Mouse (Mus musculus) embryonic facial prominence, embryonic 13.5 days (tissue): Measurements from ENCODE around the gene Rpap1. TPM values are rescaled to one million over a fixed set of nuclear protein-coding genes. Genes with fewer than 3 reads are reported as not detected.

Experiments used
- ATAC-seq: fragments of 200-750 bp; cut with Nextera tagmentation; 2 replicates; pipeline ENCODE4 v1.8.0; 2017; ENCODE audit warnings: low read depth; ENCODE audit not compliant: insufficient number of reproducible peaks, insufficient read depth, low FRiP score, low TSS enrichment
- H3K27ac ChIP-seq: fragments of 300-500 bp; sonication (generic); 2 replicates; pipeline ENCODE4 v1.5.1; 2015; ENCODE audit warnings: moderate library complexity, mild to moderate bottlenecking, inconsistent platforms
- H3K27me3 ChIP-seq: fragments of 300-500 bp; sonication (generic); 2 replicates; pipeline ENCODE4 v1.6.1; 2015; ENCODE audit warnings: mild to moderate bottlenecking, inconsistent platforms
- H3K36me3 ChIP-seq: fragments of 300-500 bp; sonication (generic); 2 replicates; pipeline ENCODE4 v1.6.1; 2015; ENCODE audit warnings: mild to moderate bottlenecking, inconsistent platforms
- H3K4me1 ChIP-seq: fragments of 300-500 bp; sonication (generic); 2 replicates; pipeline ENCODE4 v1.6.1; 2015; ENCODE audit warnings: inconsistent platforms
- H3K4me2 ChIP-seq: fragments of 300-500 bp; sonication (generic); 2 replicates; pipeline ENCODE4 v1.6.1; 2015; ENCODE audit warnings: moderate library complexity, mild to moderate bottlenecking, inconsistent platforms
- H3K4me3 ChIP-seq: fragments of 300-500 bp; sonication (generic); 2 replicates; pipeline ENCODE4 v1.5.1; 2015; ENCODE audit warnings: mild to moderate bottlenecking, inconsistent platforms
- H3K9ac ChIP-seq: fragments of 300-500 bp; sonication (generic); 2 replicates; pipeline ENCODE4 v1.6.1; 2015; ENCODE audit warnings: mild to moderate bottlenecking, inconsistent platforms
- H3K9me3 ChIP-seq: fragments of 300-500 bp; sonication (generic); 2 replicates; pipeline ENCODE4 v1.6.1; 2016; ENCODE audit warnings: inconsistent platforms
- WGBS: fragments of 180-500 bp; shearing (Covaris S2); methylation state at CpG from one replicate; pipeline ENCODE4 v1.1.7; 2015; ENCODE audit warnings: mixed read lengths; 5-methylcytosine and 5-hydroxymethylcytosine counted together
- polyA plus RNA-seq: library from polyadenylated mRNA; unstranded; fragments of >200 nt; fragmentation: Nextera tagmentation; extraction: Ambion mirVana; gene quantifications from 2 replicates; pipeline ENCODE4 v1.2.1, GENCODE M21; 2015

Gene Rpap1
- polyA plus RNA-seq, 1 experiment from 2014 or later, result 31.5 TPM

DNA sequence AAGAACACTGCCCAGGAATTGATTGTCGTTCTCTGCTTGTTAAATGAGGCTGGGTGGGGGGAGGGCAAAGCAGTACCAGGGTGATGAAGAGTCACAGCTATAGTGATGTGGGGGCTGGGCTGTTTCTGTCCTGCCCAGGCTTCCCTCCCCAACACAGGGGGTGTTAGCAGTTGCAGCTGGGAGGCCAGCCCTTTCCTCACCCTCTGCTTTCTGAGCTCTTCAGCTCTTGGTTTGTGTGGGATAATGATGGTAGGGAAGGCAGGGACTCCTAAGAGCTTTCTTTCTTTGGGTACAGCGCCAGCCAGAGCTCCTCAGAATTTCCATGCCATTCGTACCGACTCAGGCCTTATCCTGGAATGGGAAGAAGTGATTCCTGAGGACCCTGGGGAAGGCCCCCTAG is 21.1 kb upstream of the Rpap1 start:
- 16% methylated on average over 4 of the region's 4 CpGs for WGBS
- no peak overlapping the region for H3K9ac ChIP-seq
- no peak overlapping the region for H3K4me2 ChIP-seq
- no peak overlapping the region for H3K27ac ChIP-seq
- no peaks in the 10 kb centered on the region for H3K27me3 ChIP-seq
- no peaks in the 10 kb centered on the region for H3K9me3 ChIP-seq
- H3K4me3 ChIP-seq, result no peak overlapping the region
- no peak for ATAC-seq
- peaks cover 83% of the 10 kb centered on the region for H3K36me3 ChIP-seq
- H3K4me1 ChIP-seq, result peaks cover 22% of the 10 kb centered on the region

DNA sequence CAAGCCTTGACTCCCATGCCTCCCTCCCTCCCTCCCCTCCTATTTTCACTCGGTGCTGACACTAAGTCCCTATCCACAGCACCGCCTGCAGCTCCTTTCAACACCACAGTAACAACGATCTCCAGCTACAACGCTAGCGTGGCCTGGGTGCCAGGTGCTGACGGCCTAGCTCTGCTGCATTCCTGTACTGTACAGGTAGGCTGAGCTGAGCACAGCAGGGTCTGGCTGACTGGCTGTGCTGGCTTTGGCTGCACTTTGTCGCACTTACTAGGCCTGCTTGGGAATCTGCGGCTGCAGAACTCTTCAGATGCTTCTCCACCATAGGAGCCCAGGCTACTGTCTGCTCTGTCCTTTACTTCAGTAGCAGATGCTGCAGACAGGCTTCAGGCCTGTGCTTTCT is 18.2 kb upstream of the Rpap1 start:
- peaks cover 61% of the 10 kb centered on the region for H3K36me3 ChIP-seq
- H3K9ac ChIP-seq, result peak overlapping the region; percentile 40; the same call in 1 of the 2 replicates
- no peaks in the 10 kb centered on the region for H3K9me3 ChIP-seq
- no peaks in the 10 kb centered on the region for H3K27me3 ChIP-seq
- H3K4me2 ChIP-seq, result no peak overlapping the region
- no peak overlapping the region for H3K27ac ChIP-seq
- no peak overlapping the region for H3K4me3 ChIP-seq
- ATAC-seq, result no peak
- 48% methylated on average over 8 of the region's 8 CpGs for WGBS
- H3K4me1 ChIP-seq, result peaks cover 46% of the 10 kb centered on the region

DNA sequence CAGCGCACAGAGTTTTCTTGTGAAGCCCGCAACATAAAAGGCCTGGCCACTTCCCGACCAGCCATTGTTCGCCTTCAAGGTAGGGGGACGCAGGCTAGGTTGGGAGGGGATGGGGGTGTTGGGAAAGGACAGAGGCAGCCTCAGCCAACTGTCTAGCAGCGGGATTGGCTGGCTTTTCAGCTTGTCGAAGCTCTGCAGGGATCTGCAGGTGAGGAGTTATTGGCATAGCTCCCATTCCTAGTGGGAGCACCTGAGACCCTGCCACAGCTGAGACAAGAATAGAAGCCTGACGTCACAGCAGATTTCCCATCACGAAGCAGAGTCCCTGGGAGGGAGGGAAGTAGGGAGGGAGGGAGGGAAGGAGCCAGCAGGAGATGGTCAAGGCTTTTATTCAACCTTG is 17.4 kb upstream of the Rpap1 start:
- H3K36me3 ChIP-seq, result peaks cover 53% of the 10 kb centered on the region
- H3K4me1 ChIP-seq, result peaks cover 50% of the 10 kb centered on the region
- 45% methylated on average over 9 of the region's 9 CpGs for WGBS
- H3K9me3 ChIP-seq, result no peaks in the 10 kb centered on the region
- no peak for ATAC-seq
- no peak overlapping the region for H3K4me2 ChIP-seq
- no peak overlapping the region for H3K4me3 ChIP-seq
- H3K27me3 ChIP-seq, result no peaks in the 10 kb centered on the region
- no peak overlapping the region for H3K27ac ChIP-seq
- H3K9ac ChIP-seq, result 0 out of 2 replicates have a peak overlapping the region, but pooled peaks have one; percentile 21

DNA sequence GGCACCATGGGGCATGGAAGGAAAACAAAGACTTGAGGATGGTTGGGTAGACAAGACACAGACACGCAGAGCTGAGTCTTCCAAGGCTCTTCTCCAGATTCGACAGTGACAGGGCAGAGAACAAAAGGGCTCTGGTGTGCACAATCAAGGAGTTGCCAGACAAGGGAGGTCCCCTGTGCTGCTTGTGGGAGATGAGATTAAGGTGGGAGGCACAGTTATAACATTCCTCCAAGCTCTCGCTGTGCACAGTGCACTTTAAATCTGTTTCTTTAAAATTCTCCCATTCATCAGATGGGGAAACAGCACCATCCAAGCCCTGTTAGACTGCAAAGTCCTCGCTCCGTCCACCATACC is 16.9 kb upstream of the Rpap1 start:
- H3K4me1 ChIP-seq, result peaks cover 50% of the 10 kb centered on the region
- H3K27me3 ChIP-seq, result no peaks in the 10 kb centered on the region
- H3K9me3 ChIP-seq, result no peaks in the 10 kb centered on the region
- no peak overlapping the region for H3K4me2 ChIP-seq
- 50% methylated on average over 5 of the region's 5 CpGs for WGBS
- peaks cover 48% of the 10 kb centered on the region for H3K36me3 ChIP-seq
- no peak for ATAC-seq
- H3K9ac ChIP-seq, result peak overlapping the region; percentile 40; the same call in 1 of the 2 replicates
- no peak overlapping the region for H3K4me3 ChIP-seq
- 0 out of 2 replicates have a peak overlapping the region, but pooled peaks have one; percentile 40 for H3K27ac ChIP-seq

DNA sequence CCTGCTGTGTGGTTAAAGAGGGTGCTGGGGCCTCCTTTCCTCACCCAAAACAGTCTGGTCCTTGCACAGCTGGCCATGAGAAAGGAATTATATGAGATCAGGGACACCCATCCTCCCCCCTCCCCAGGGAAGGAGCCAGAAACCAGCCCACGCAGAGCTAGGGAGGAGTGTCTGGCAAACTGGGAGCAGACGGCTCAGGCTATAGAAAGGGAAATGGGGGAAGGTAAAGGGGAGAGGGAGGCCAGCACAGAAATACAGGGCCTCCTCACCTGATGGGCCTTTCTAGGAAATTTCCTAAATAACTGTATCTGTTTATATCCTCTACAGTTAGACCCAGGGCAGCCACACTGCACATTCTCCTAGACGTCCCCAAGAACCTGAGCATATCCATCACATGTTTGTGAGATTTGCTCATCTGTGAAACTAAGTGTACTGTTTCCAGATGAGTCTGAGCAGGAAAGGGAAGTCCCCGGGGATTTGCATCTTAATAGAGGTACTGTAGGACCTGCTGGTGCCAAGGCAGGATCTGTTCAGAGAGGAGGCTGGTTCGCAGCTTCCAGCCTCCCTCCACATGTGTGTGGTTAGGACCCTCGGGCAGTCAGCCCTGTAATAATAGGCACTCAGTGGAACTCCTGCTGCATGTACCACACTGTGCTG is 16.4 kb upstream of the Rpap1 start:
- H3K36me3 ChIP-seq, result peaks cover 43% of the 10 kb centered on the region
- H3K4me1 ChIP-seq, result peaks cover 50% of the 10 kb centered on the region
- WGBS, result 16% methylated on average over 6 of the region's 6 CpGs
- H3K27me3 ChIP-seq, result peaks cover 2% of the 10 kb centered on the region; the same call in 1 of the 2 replicates
- H3K9ac ChIP-seq, result peak overlapping the region; percentile 40; the same call in 1 of the 2 replicates
- H3K9me3 ChIP-seq, result no peaks in the 10 kb centered on the region
- H3K27ac ChIP-seq, result 0 out of 2 replicates have a peak overlapping the region, but pooled peaks have one; percentile 40
- H3K4me3 ChIP-seq, result no peak overlapping the region
- H3K4me2 ChIP-seq, result no peak overlapping the region
- ATAC-seq, result no peak

DNA sequence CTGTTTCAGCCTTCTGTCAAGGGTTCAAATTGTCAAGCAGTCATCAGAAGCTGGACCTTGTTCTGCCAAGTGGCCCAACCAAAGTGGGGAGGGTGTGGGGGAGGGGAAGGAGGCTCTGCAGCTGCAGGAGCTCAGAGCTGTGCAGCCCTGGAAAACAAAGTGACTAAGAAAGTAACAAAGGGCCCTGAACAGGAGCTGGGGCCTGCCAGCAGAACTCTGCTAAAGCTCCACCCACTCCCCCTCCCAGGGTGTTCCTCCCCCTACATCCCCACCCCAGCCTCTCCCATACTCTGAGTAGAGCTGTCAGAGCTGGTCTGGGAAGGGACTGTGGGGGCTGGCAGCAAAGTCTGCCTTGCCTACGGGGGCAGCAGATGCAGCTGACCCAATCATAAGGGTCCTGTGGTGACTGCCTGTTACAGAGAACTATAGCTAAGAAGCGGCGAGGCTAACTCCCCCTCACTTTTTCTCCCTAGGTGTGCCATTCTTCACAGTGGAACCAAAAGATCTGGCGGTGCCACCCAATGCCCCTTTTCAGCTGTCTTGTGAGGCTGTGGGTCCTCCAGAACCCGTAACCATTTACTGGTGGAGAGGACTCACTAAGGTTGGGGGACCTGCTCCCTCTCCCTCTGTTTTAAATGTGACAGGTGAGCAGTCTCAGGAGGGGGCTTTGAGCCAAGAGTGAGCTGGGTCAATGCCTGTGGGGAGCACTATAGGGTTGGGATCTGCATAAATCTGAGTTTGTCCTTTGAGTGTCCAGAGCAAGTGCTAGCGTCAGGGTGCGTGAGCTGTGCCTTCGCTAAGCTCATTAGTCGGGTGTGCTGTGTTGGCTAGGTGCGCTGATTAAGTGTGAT is 15.7 kb upstream of the Rpap1 start:
- Histone ChIP-seq H3K9ac (0 out of 2 replicates have a peak overlapping the region, but pooled peaks have one; percentile 27), H3K4me3 (no peak overlapping the region; the same call in 1 of the 2 replicates), H3K36me3 (peaks cover 35% of the 10 kb centered on the region), H3K4me1 (peaks cover 56% of the 10 kb centered on the region), H3K27me3 (peaks cover 10% of the 10 kb centered on the region), H3K27ac (peak overlapping the region; percentile 5; the same call in 1 of the 2 replicates), H3K4me2 (0 out of 2 replicates have a peak overlapping the region, but pooled peaks have one; percentile 9), H3K9me3 (no peaks in the 10 kb centered on the region)
- WGBS, result 46% methylated on average over 10 of the region's 10 CpGs
- ATAC-seq, result 0 out of 2 replicates have a peak, but pooled peaks have one; percentile 35

DNA sequence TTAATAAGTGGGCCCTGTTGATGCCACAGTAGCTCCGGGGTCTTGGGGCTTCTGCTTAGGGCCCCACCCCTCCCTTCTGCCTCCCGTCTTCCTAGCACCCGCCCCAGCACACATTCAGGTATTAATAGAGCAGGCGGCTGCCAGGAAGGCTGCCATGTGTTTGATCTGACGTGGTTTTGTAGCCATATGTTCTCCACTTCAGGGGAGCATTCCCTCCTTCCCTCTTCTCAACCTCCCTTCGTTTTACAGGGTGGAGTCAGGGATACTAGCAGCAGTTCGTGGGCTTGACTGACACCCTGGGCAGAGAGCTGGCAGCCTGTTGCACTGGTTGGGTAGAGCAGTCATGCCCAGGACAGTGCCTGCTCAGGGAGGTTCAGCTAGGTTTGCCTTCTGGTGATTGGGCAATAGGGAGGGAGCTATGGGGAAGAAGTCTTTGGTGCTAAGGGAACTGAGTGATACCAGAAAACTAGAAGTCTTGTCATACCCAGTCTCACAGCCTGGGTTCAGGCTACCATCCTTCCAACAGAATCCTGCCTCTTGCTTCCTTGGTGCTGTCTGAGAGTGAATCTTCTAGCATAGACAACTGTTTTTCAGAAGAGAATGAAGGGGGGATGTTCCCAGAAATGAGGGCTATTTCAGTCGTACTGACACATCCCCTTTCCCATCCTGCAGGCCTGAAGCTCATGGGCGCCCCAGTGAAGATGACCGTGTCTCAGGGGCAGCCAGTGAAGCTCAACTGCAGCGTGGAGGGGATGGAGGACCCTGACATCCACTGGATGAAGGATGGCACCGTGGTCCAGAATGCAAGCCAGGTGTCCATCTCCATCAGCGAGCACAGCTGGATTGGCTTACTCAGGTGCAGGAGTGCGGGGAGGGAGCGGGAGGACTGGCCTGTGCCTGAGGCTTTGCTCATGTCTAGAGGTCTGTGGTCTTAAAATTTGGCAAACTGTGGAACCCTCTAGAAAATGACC is 13.8 kb upstream of the Rpap1 start:
- H3K4me1 ChIP-seq, result peaks cover 51% of the 10 kb centered on the region
- H3K9ac ChIP-seq, result peak overlapping the region; percentile 93
- peak overlapping the region; percentile 71; the same call in 1 of the 2 replicates for H3K27ac ChIP-seq
- H3K9me3 ChIP-seq, result no peaks in the 10 kb centered on the region
- H3K4me3 ChIP-seq, result peak overlapping the region; percentile 89
- ATAC-seq, result no peak
- peak overlapping the region; percentile 91 for H3K4me2 ChIP-seq
- peaks cover 25% of the 10 kb centered on the region for H3K36me3 ChIP-seq
- H3K27me3 ChIP-seq, result peaks cover 28% of the 10 kb centered on the region
- WGBS, result 46% methylated on average over 15 of the region's 15 CpGs

DNA sequence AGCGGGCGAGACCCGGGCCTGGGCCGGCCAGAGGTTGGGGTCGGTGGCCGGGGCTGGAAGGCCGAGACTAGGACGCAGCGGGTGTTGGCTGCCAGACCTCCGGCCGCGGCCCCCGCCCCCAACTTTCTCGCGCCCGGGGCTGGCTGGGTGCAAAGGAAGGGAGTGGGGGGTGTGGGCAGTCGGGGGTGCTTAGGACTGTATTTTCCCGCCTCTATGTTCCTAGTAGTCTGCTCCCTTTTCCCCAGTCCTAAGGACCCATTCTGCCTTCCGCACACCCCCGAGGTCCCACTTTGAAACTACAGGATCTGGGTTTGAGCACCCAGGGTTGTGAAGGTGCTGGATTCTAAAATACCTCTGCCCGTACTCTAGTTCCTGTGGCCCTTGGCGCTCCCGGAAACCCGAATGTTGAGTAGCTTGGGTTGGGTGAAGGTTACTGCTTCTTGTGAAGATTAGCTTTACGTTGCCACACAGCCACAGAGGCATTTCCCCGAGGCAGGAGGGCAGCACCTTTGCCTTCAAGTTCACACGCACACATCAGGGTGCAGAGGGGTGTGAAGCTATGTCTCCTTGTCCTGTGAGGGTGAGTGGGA is 12.7 kb upstream of the Rpap1 start:
- peak overlapping the region; percentile 91 for H3K4me2 ChIP-seq
- H3K4me3 ChIP-seq, result peak overlapping the region; percentile 89
- H3K27me3 ChIP-seq, result peaks cover 32% of the 10 kb centered on the region
- H3K27ac ChIP-seq, result peak overlapping the region; percentile 71; the same call in 1 of the 2 replicates
- WGBS, result under 1% methylated on average over 27 of the region's 27 CpGs
- ATAC-seq, result no peak
- peaks cover 17% of the 10 kb centered on the region for H3K36me3 ChIP-seq
- H3K9ac ChIP-seq, result peak overlapping the region; percentile 93
- H3K4me1 ChIP-seq, result peaks cover 48% of the 10 kb centered on the region
- no peaks in the 10 kb centered on the region for H3K9me3 ChIP-seq

DNA sequence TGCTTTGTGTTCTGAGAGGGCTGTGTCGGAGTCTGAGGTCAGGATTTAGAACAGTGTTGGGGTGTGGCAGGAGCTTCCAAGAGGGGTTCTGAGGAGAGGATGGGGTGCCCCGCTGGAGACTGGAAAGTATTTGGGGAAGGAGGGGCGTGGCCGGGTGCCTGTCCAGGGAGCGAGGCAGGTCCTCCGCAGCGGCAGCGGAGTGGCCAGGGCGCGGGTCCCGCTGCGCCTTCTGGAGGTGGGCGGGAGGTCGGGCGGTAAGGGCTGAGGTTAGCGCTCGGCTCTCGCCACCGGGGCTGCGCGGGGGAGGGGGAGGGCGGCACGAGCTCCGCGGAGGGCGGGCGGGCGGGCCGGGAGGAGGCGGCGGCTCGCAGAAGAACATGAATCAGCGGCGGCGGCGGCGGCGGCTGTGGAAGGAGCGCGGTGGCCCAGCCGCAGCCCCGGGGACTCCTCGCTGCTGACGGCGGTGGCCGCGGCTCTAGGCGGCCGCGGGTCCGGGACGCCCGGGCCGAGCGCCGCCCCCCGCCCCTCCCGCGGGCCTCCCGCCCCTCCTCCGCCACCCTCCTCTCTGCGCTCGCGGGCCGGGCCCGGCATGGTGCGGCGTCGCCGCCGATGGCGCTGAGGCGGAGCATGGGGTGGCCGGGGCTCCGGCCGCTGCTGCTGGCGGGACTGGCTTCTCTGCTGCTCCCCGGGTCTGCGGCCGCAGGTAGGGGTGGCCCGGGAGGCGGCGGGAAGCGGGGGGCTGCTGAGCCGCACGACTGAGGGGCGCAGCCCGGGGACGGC is 12.0 kb upstream of the Rpap1 start:
- H3K4me2 ChIP-seq, result peak overlapping the region; percentile 91
- peak overlapping the region; percentile 93 for H3K9ac ChIP-seq
- peak; percentile 74 for ATAC-seq
- H3K36me3 ChIP-seq, result peaks cover 14% of the 10 kb centered on the region
- H3K27ac ChIP-seq, result peak overlapping the region; percentile 71; the same call in 1 of the 2 replicates
- H3K9me3 ChIP-seq, result no peaks in the 10 kb centered on the region
- H3K4me1 ChIP-seq, result peaks cover 44% of the 10 kb centered on the region
- peaks cover 32% of the 10 kb centered on the region for H3K27me3 ChIP-seq
- WGBS, result under 1% methylated on average over 68 of the region's 89 CpGs
- H3K4me3 ChIP-seq, result peak overlapping the region; percentile 89
